Mouse (Mus musculus) forebrain, embryonic 16.5 days (tissue): ENCODE results near the gene Fgf22. TPM values are rescaled to one million over a fixed set of nuclear protein-coding genes. Genes with fewer than 3 reads are reported as not detected.

ENCODE experiments used
- ATAC-seq: fragments of 200-750 bp; cut with Nextera tagmentation; 2 replicates; pipeline ENCODE4 v1.8.0; 2017; ENCODE audit warnings: mild to moderate bottlenecking, moderate library complexity
- H3K27ac ChIP-seq: fragments of 300-500 bp; sonication (generic); 2 replicates; pipeline ENCODE4 v1.5.1; 2014; ENCODE audit warnings: low read length, control low read depth
- H3K27me3 ChIP-seq: fragments of 300-500 bp; sonication (generic); replicated peaks from 2 replicates; pipeline ENCODE4 v1.6.1; 2014; ENCODE audit warnings: low read length; ENCODE audit not compliant: control insufficient read depth, insufficient read depth
- H3K36me3 ChIP-seq: fragments of 300-500 bp; sonication (generic); 2 replicates; pipeline ENCODE4 v1.6.1; 2014; ENCODE audit not compliant: control insufficient read depth, insufficient read depth
- H3K4me1 ChIP-seq: fragments of 300-500 bp; sonication (generic); replicated peaks from 2 replicates; pipeline ENCODE4 v1.6.1; 2014; ENCODE audit warnings: low read length; ENCODE audit not compliant: control insufficient read depth, insufficient read depth
- H3K4me2 ChIP-seq: fragments of 300-500 bp; sonication (generic); 2 replicates; pipeline ENCODE4 v1.6.1; 2014; ENCODE audit warnings: mild to moderate bottlenecking, low read length, control low read depth
- H3K4me3 ChIP-seq: fragments of 300-500 bp; sonication (generic); replicated peaks from 2 replicates; pipeline ENCODE4 v1.5.1; 2014; ENCODE audit warnings: mild to moderate bottlenecking, low read length, control low read depth
- H3K9ac ChIP-seq: fragments of 300-500 bp; sonication (generic); replicated peaks from 2 replicates; pipeline ENCODE4 v1.6.1; 2014; ENCODE audit warnings: low read depth, low read length, control low read depth
- H3K9me3 ChIP-seq: fragments of 300-500 bp; sonication (generic); 2 replicates; pipeline ENCODE4 v1.6.1; 2016; ENCODE audit warnings: low read length; ENCODE audit not compliant: control insufficient read depth
- WGBS: fragments of 180-500 bp; shearing (Covaris S2); extraction: QIAGEN DNeasy Blood & Tissue Kit; methylation state at CpG from one replicate; pipeline ENCODE4 v1.1.7; 2014; 5-methylcytosine and 5-hydroxymethylcytosine counted together
- polyA plus RNA-seq: library from polyadenylated mRNA; unstranded; fragments of >200 nt; fragmentation: Nextera tagmentation; extraction: Ambion mirVana; gene quantifications from 2 replicates; pipeline ENCODE4 v1.2.1, GENCODE M21; 2015

Gene Fgf22
- 0.25 and 0.73 TPM in 2 replicates for polyA plus RNA-seq

- under 1% methylated on average over 36 of the region's 36 CpGs for WGBS
- peak; percentile 64 for ATAC-seq
- H3K4me2 ChIP-seq: peak within 1 kb of the TSS; percentile 57
- H3K27me3 ChIP-seq: no peaks in the 10 kb centered on the region
- H3K4me1 ChIP-seq: peaks cover 6% of the 10 kb centered on the region; the same call in 1 of the 2 replicates
- no peaks in the 10 kb centered on the region for H3K9me3 ChIP-seq
- H3K27ac ChIP-seq: no peak within 1 kb of the TSS
- peak within 1 kb of the TSS; percentile 36 for H3K4me3 ChIP-seq
- H3K36me3 ChIP-seq: peaks cover 16% of the 10 kb centered on the region
- peak within 1 kb of the TSS; percentile 5 for H3K9ac ChIP-seq
These were observed at the start of gene Fgf22 for GRCm38 (mm10) chr10:79754856-79755516. TSS of gene Fgf22 (plus strand) at chr10:79755076.

DNA sequence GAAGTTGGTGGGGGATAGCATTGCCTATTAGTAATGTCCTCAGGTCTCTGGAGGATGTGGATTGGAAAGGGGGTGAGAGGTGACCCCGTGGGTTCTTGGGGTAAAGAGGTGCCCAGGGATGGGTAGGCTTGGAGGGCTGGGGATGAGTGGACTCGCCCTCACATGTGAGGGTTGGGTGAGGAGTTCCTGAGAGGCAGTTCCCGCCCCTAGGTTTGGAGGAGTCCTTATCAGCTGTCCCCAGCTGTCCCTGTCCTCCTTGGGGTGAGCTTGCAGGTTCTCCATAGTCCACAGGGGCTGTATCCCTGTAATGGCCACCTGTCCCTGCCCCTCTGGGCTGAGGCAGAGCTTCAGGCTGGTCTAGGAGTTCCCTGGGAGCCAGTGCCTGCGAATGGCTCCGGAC lies 48.9 kb upstream of the Fgf22 start:
- H3K9ac ChIP-seq: peak overlapping the region; percentile 1; the same call in 1 of the 2 replicates
- H3K27me3 ChIP-seq: no peaks in the 10 kb centered on the region
- peak overlapping the region; percentile 59; the same call in 1 of the 2 replicates for H3K4me3 ChIP-seq
- H3K4me1 ChIP-seq: peaks cover 29% of the 10 kb centered on the region
- H3K36me3 ChIP-seq: peaks cover 5% of the 10 kb centered on the region
- no peak overlapping the region for H3K27ac ChIP-seq
- H3K9me3 ChIP-seq: no peaks in the 10 kb centered on the region
- H3K4me2 ChIP-seq: peak overlapping the region; percentile 67
- ATAC-seq: no peak
- WGBS: 82% methylated on average over 5 of the region's 5 CpGs

- Histone ChIP-seq H3K4me1 (peaks cover 29% of the 10 kb centered on the region), H3K9me3 (no peaks in the 10 kb centered on the region), H3K27ac (no peak overlapping the region), H3K9ac (no peak overlapping the region), H3K27me3 (no peaks in the 10 kb centered on the region), H3K4me2 (peak overlapping the region; percentile 67; the same call in 1 of the 2 replicates), H3K4me3 (no peak overlapping the region), H3K36me3 (peaks cover 7% of the 10 kb centered on the region)
- WGBS: 79% methylated on average over 5 of the region's 5 CpGs
- ATAC-seq: no peak
These were observed 48.3 kb upstream of the Fgf22 start for GRCm38 (mm10) chr10:79706406-79707094.

- Histone ChIP-seq H3K4me1 (peaks cover 29% of the 10 kb centered on the region), H3K27me3 (no peaks in the 10 kb centered on the region), H3K27ac (no peak overlapping the region), H3K9ac (no peak overlapping the region), H3K9me3 (no peaks in the 10 kb centered on the region), H3K4me2 (peak overlapping the region; percentile 4), H3K36me3 (peaks cover 7% of the 10 kb centered on the region), H3K4me3 (no peak overlapping the region)
- ATAC-seq: no peak
- 83% methylated on average over 1 of the region's 1 CpGs for WGBS
These were observed 47.7 kb upstream of the Fgf22 start for GRCm38 (mm10) chr10:79707162-79707561.

DNA sequence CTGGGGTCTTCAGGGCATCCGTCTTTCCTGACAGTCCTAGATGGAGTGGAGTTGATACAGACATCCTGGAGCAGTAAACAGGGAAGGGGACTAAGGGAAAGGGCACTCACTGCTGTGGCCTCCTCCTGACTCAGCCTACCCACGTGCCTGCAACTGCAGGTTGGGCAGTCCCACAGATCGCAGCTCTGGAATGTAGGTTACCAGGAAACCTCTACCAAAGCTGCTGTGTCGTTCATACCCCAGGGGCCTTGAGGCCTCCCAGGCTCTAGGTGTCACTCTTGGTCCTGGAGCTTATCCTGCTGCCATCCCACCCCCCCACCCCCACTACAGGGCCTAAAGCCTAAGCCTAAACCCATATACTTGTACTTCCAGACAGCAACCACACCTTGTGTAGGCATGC lies 47.1 kb upstream of the Fgf22 start:
- H3K27ac ChIP-seq: no peak overlapping the region
- no peak overlapping the region for H3K4me2 ChIP-seq
- H3K9me3 ChIP-seq: no peaks in the 10 kb centered on the region
- H3K4me3 ChIP-seq: no peak overlapping the region
- H3K4me1 ChIP-seq: peaks cover 29% of the 10 kb centered on the region
- peaks cover 7% of the 10 kb centered on the region for H3K36me3 ChIP-seq
- 75% methylated on average over 4 of the region's 4 CpGs for WGBS
- H3K9ac ChIP-seq: no peak overlapping the region
- H3K27me3 ChIP-seq: no peaks in the 10 kb centered on the region
- no peak for ATAC-seq

DNA sequence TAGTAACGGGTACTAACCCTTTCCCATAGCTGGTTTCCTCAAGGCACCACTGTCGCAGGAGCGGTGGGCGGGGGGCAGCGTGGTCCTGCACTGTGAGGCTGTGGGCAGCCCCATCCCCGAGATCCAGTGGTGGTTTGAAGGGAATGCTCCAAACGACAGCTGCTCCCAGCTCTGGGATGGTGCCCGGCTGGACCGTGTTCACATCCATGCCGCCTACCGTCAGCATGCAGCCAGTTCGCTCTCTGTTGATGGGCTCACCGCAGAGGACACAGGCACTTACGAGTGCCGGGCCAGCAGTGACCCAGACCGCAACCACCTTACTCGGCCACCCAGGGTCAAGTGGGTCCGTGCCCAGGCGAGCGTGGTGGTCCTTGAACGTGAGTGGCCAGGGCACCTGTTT lies 46.2 kb upstream of the Fgf22 start:
- H3K4me1 ChIP-seq: peaks cover 28% of the 10 kb centered on the region
- no peak overlapping the region for H3K4me2 ChIP-seq
- 90% methylated on average over 21 of the region's 21 CpGs for WGBS
- no peaks in the 10 kb centered on the region for H3K27me3 ChIP-seq
- H3K27ac ChIP-seq: no peak overlapping the region
- no peaks in the 10 kb centered on the region for H3K9me3 ChIP-seq
- ATAC-seq: no peak
- H3K36me3 ChIP-seq: peaks cover 7% of the 10 kb centered on the region
- no peak overlapping the region for H3K4me3 ChIP-seq
- no peak overlapping the region for H3K9ac ChIP-seq

GRCm38 (mm10) chr10:79709307-79709706 lies 45.6 kb upstream of the Fgf22 start:
- H3K27me3 ChIP-seq: no peaks in the 10 kb centered on the region
- no peak overlapping the region for H3K9ac ChIP-seq
- H3K36me3 ChIP-seq: peaks cover 7% of the 10 kb centered on the region
- H3K27ac ChIP-seq: no peak overlapping the region
- H3K9me3 ChIP-seq: no peaks in the 10 kb centered on the region
- H3K4me2 ChIP-seq: no peak overlapping the region
- peaks cover 26% of the 10 kb centered on the region for H3K4me1 ChIP-seq
- H3K4me3 ChIP-seq: no peak overlapping the region
- ATAC-seq: no peak
- 90% methylated on average over 7 of the region's 7 CpGs for WGBS

- H3K36me3 ChIP-seq: peaks cover 7% of the 10 kb centered on the region
- no peak overlapping the region for H3K4me2 ChIP-seq
- no peaks in the 10 kb centered on the region for H3K9me3 ChIP-seq
- ATAC-seq: 0 out of 2 replicates have a peak, but pooled peaks have one; percentile 1
- no peak overlapping the region for H3K4me3 ChIP-seq
- no peak overlapping the region for H3K9ac ChIP-seq
- H3K27me3 ChIP-seq: peaks cover 19% of the 10 kb centered on the region
- peaks cover 9% of the 10 kb centered on the region for H3K4me1 ChIP-seq
- no peak overlapping the region for H3K27ac ChIP-seq
- WGBS: 90% methylated on average over 1 of the region's 1 CpGs
These were observed 42.8 kb upstream of the Fgf22 start for GRCm38 (mm10) chr10:79712029-79712428.

- WGBS: 11% methylated on average over 6 of the region's 6 CpGs
- no peak overlapping the region for H3K9ac ChIP-seq
- H3K9me3 ChIP-seq: no peaks in the 10 kb centered on the region
- H3K4me3 ChIP-seq: no peak overlapping the region
- H3K4me1 ChIP-seq: peaks cover 11% of the 10 kb centered on the region
- H3K27me3 ChIP-seq: peaks cover 25% of the 10 kb centered on the region
- peaks cover 7% of the 10 kb centered on the region for H3K36me3 ChIP-seq
- no peak overlapping the region for H3K4me2 ChIP-seq
- ATAC-seq: peak; percentile 7; the same call in 1 of the 2 replicates
- H3K27ac ChIP-seq: no peak overlapping the region
These were observed 42.3 kb upstream of the Fgf22 start for GRCm38 (mm10) chr10:79712499-79713126.
